Mouse (Mus musculus) forebrain, embryonic 10.5 days (tissue): ENCODE data around the gene Rela. TPM values are rescaled to one million over a fixed set of nuclear protein-coding genes. Genes with fewer than 3 reads are reported as not detected.

ENCODE experiments used
- DNase-seq: peaks from one replicate; pipeline ENCODE4 v3.0.0-alpha.2; 2017; ENCODE audit warnings: low spot score; ENCODE audit errors: extremely low spot score
- H3K27ac ChIP-seq: fragments of 300-500 bp; sonication (generic); 2 replicates; pipeline ENCODE4 v1.5.1; 2016; ENCODE audit warnings: mild to moderate bottlenecking
- H3K27me3 ChIP-seq: fragments of 300-500 bp; sonication (generic); 2 replicates; pipeline ENCODE4 v1.6.1; 2016; ENCODE audit warnings: mild to moderate bottlenecking; ENCODE audit not compliant: poor library complexity, severe bottlenecking
- H3K36me3 ChIP-seq: fragments of 300-500 bp; sonication (generic); replicated peaks from 2 replicates; pipeline ENCODE4 v1.6.1; 2016; ENCODE audit warnings: mild to moderate bottlenecking, moderate library complexity
- H3K4me1 ChIP-seq: fragments of 300-500 bp; sonication (generic); 2 replicates; pipeline ENCODE4 v1.6.1; 2016
- H3K4me3 ChIP-seq: fragments of 300-500 bp; sonication (generic); 2 replicates; pipeline ENCODE4 v1.5.1; 2016; ENCODE audit warnings: mild to moderate bottlenecking, moderate library complexity
- H3K9me3 ChIP-seq: fragments of 300-500 bp; sonication (generic); 2 replicates; pipeline ENCODE4 v1.6.1; 2016; ENCODE audit warnings: mild to moderate bottlenecking, moderate library complexity
- WGBS: fragments of 180-500 bp; shearing (Covaris S2); methylation state at CpG from one replicate; pipeline ENCODE4 v1.1.7; 2016; 5-methylcytosine and 5-hydroxymethylcytosine counted together
- polyA plus RNA-seq: library from polyadenylated mRNA; unstranded; fragments of >200 nt; fragmentation: Nextera tagmentation; extraction: Ambion mirVana; gene quantifications from 2 replicates; pipeline ENCODE4 v1.2.1, GENCODE M21; 2016

The Rela gene
- polyA plus RNA-seq, 1 experiment from 2014 or later: 30.3 TPM

GRCm38 (mm10) chr19:5660942-5661751 is 23.9 kb downstream of the Rela start:
- no peaks in the 10 kb centered on the region for H3K9me3 ChIP-seq
- DNase-seq: no peak
- H3K4me1 ChIP-seq: peaks cover 40% of the 10 kb centered on the region
- H3K27me3 ChIP-seq: peaks cover 9% of the 10 kb centered on the region
- WGBS: 88% methylated on average over 16 of the region's 16 CpGs
- peaks cover 44% of the 10 kb centered on the region for H3K36me3 ChIP-seq
- peak overlapping the region; percentile 60 for H3K27ac ChIP-seq
- peak overlapping the region; percentile 26 for H3K4me3 ChIP-seq

- Histone ChIP-seq H3K27ac (peak overlapping the region; percentile 86), H3K27me3 (no peaks in the 10 kb centered on the region), H3K9me3 (no peaks in the 10 kb centered on the region), H3K4me3 (peak overlapping the region; percentile 63), H3K4me1 (peaks cover 40% of the 10 kb centered on the region), H3K36me3 (peaks cover 47% of the 10 kb centered on the region)
- WGBS: 87% methylated on average over 8 of the region's 8 CpGs
- no peak for DNase-seq
Observed at GRCm38 (mm10) chr19:5662310-5662709, 25.0 kb downstream of the Rela start.

GRCm38 (mm10) chr19:5662981-5663913 is 26.0 kb downstream of the Rela start, which contains the start of gene Sipa1:
Sipa1 (minus strand) TSS chr19:5663707.
- Histone ChIP-seq H3K27me3 (no peaks in the 10 kb centered on the region), H3K27ac (peak within 1 kb of the TSS; percentile 86), H3K9me3 (no peaks in the 10 kb centered on the region), H3K4me3 (peak within 1 kb of the TSS; percentile 63), H3K4me1 (peaks cover 40% of the 10 kb centered on the region), H3K36me3 (peaks cover 54% of the 10 kb centered on the region)
- peak; percentile 85 for DNase-seq
- WGBS: 2% methylated on average over 32 of the region's 32 CpGs

- Histone ChIP-seq H3K4me3 (no peak overlapping the region; the same call in 1 of the 2 replicates), H3K9me3 (no peaks in the 10 kb centered on the region), H3K4me1 (peaks cover 40% of the 10 kb centered on the region), H3K36me3 (peaks cover 62% of the 10 kb centered on the region), H3K27ac (no peak overlapping the region), H3K27me3 (no peaks in the 10 kb centered on the region)
- no peak for DNase-seq
- WGBS: 94% methylated on average over 10 of the region's 10 CpGs
Observed at GRCm38 (mm10) chr19:5664669-5665257, 27.5 kb downstream of the Rela start.

GRCm38 (mm10) chr19:5665465-5665864 is 28.2 kb downstream of the Rela start:
- 86% methylated on average over 15 of the region's 15 CpGs for WGBS

GRCm38 (mm10) chr19:5666386-5666785 is 29.1 kb downstream of the Rela start:
- no peak for DNase-seq
- 97% methylated on average over 18 of the region's 18 CpGs for WGBS
- Histone ChIP-seq H3K4me3 (no peak overlapping the region), H3K4me1 (peaks cover 34% of the 10 kb centered on the region), H3K36me3 (peaks cover 70% of the 10 kb centered on the region), H3K9me3 (no peaks in the 10 kb centered on the region), H3K27me3 (no peaks in the 10 kb centered on the region), H3K27ac (no peak overlapping the region)

More at GRCm38 (mm10) chr19:5665465-5665864, 28.2 kb downstream of the Rela start:
- Histone ChIP-seq H3K9me3 (no peaks in the 10 kb centered on the region), H3K27me3 (no peaks in the 10 kb centered on the region), H3K4me1 (peaks cover 40% of the 10 kb centered on the region), H3K36me3 (peaks cover 63% of the 10 kb centered on the region), H3K4me3 (no peak overlapping the region), H3K27ac (0 out of 2 replicates have a peak overlapping the region, but pooled peaks have one; percentile 44)
- DNase-seq: no peak

- 91% methylated on average over 4 of the region's 4 CpGs for WGBS
- no peak overlapping the region for H3K4me3 ChIP-seq
- H3K4me1 ChIP-seq: peaks cover 16% of the 10 kb centered on the region
- H3K27ac ChIP-seq: no peak overlapping the region
- H3K27me3 ChIP-seq: no peaks in the 10 kb centered on the region
- no peaks in the 10 kb centered on the region for H3K9me3 ChIP-seq
- no peak for DNase-seq
- H3K36me3 ChIP-seq: peaks cover 90% of the 10 kb centered on the region
Observed at GRCm38 (mm10) chr19:5668372-5668771, 31.1 kb downstream of the Rela start.

GRCm38 (mm10) chr19:5680432-5680831 is 43.1 kb downstream of the Rela start:
- Histone ChIP-seq H3K27ac (no peak overlapping the region), H3K4me1 (no peaks in the 10 kb centered on the region), H3K4me3 (no peak overlapping the region), H3K9me3 (no peaks in the 10 kb centered on the region), H3K36me3 (peaks cover 98% of the 10 kb centered on the region), H3K27me3 (no peaks in the 10 kb centered on the region)
- DNase-seq: no peak
- WGBS: 93% methylated on average over 4 of the region's 4 CpGs

GRCm38 (mm10) chr19:5684236-5684635 is 47.0 kb downstream of the Rela start:
- DNase-seq: no peak
- whole genome bisulfite sequencing: 92% methylated on average over 12 of the region's 12 CpGs
- H3K4me3 ChIP-seq: 0 out of 2 replicates have a peak overlapping the region, but pooled peaks have one; percentile 3
- H3K9me3 ChIP-seq: no peaks in the 10 kb centered on the region
- peaks cover 14% of the 10 kb centered on the region for H3K4me1 ChIP-seq
- H3K36me3 ChIP-seq: peaks cover 80% of the 10 kb centered on the region
- no peak overlapping the region for H3K27ac ChIP-seq
- no peaks in the 10 kb centered on the region for H3K27me3 ChIP-seq

GRCm38 (mm10) chr19:5684985-5685384 is 47.7 kb downstream of the Rela start:
- Histone ChIP-seq H3K9me3 (no peaks in the 10 kb centered on the region), H3K36me3 (peaks cover 73% of the 10 kb centered on the region), H3K4me1 (peaks cover 22% of the 10 kb centered on the region), H3K27ac (no peak overlapping the region), H3K4me3 (no peak overlapping the region), H3K27me3 (no peaks in the 10 kb centered on the region)
- no peak for DNase-seq
- 87% methylated on average over 13 of the region's 13 CpGs for WGBS

- 93% methylated on average over 19 of the region's 19 CpGs for WGBS
- Histone ChIP-seq H3K36me3 (peaks cover 72% of the 10 kb centered on the region), H3K4me1 (peaks cover 26% of the 10 kb centered on the region), H3K27ac (no peak overlapping the region), H3K9me3 (no peaks in the 10 kb centered on the region), H3K4me3 (no peak overlapping the region), H3K27me3 (no peaks in the 10 kb centered on the region)
- no peak for DNase-seq
Observed at GRCm38 (mm10) chr19:5685431-5685830, 48.1 kb downstream of the Rela start.

GRCm38 (mm10) chr19:5685861-5686260 is 48.6 kb downstream of the Rela start:
- Histone ChIP-seq H3K9me3 (no peaks in the 10 kb centered on the region), H3K4me1 (peaks cover 31% of the 10 kb centered on the region), H3K27me3 (no peaks in the 10 kb centered on the region), H3K36me3 (peaks cover 72% of the 10 kb centered on the region), H3K4me3 (no peak overlapping the region), H3K27ac (no peak overlapping the region)
- no peak for DNase-seq
- 96% methylated on average over 11 of the region's 11 CpGs for WGBS
